Mouse (Mus musculus): ENCODE results near the gene Dgkd. TPM values are rescaled to one million over a fixed set of nuclear protein-coding genes. Genes with fewer than 3 reads are reported as not detected.
A peak's percentile ranks its signal among the peaks of the same experiment; 100 is the strongest.

Dgkd gene
- polyA plus RNA-seq, 1 experiment from 2014 or later = 37.8 TPM

DNA sequence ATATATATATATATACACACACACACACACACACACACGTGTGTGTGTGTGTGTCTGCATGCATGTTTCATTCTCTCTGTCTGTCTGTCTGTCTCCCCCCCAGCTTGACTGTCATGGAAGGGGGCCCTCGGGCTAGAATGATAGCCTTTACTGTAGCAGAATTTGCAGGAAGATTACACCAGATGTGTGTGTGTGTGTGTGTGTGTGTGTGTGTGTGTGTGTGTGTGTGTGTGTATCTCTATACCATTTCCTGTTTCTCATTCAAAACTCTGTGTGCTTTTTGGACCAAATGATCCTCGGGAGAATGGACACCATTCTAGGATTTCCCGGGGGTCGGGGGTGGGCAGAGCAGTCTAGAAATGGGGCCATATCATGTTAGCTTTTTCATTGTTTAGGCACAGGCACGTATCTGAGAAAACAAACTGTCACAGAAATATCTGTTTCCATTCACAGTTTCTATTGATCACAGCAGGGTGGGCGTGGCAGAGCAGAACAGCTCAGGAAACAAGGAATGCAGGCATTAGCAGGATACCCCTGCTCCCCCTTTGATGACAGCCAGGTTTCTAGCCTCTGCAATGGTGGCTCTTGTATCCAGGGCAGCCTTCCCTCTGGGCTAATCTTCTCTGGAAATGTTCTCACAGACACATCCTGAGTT lies 24.0 kb upstream of the Dgkd start:
- H3K4me1 ChIP-seq = peaks cover 12% of the 10 kb centered on the region
- no peak for DNase-seq (ENCODE audit: low spot score)
- no peaks in the 10 kb centered on the region for H3K9me3 ChIP-seq (replicated peaks)
- H3K27me3 ChIP-seq (ENCODE audit: low read depth, poor library complexity, severe bottlenecking) = no peaks in the 10 kb centered on the region
- H3K36me3 ChIP-seq = no peaks in the 10 kb centered on the region
- no peak overlapping the region for H3K4me3 ChIP-seq
- 47% methylated on average over 7 of the region's 7 CpGs for WGBS
- H3K27ac ChIP-seq (replicated peaks) = no peak overlapping the region; the same call in 1 of the 2 replicates

DNA sequence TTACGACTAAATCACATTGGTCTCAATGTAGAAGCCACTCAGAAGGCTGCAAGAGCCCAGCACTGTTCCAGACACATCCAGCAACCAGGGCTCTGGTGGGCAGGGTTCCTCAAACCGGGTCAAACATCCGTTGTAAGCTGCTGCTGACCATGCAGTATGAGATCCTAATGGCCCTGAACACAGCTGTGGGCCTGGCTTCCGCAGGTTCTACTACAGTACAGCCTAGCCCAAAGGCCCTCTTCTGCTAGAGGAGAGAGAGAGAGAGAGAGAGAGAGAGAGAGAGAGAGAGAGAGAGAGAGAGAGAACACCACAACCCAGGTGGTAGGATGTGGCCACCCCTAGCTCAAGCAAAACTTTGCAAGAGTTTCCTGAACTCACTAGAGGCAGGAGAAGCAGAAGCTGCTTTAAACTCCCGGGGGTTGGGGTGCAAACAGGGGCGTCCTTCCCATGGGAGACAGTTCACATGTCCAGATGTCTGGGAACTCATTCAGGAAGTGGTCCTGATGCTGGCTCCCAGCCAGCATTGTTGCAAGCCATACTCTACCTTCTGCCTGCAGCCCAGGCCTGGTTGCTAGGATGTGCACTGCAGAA lies 23.4 kb upstream of the Dgkd start:
- Histone ChIP-seq H3K27me3 (ENCODE audit: low read depth, poor library complexity, severe bottlenecking) (no peaks in the 10 kb centered on the region), H3K27ac (replicated peaks) (peak overlapping the region; percentile 28; the same call in 1 of the 2 replicates), H3K4me1 (peaks cover 12% of the 10 kb centered on the region), H3K9me3 (replicated peaks) (no peaks in the 10 kb centered on the region), H3K4me3 (no peak overlapping the region), H3K36me3 (no peaks in the 10 kb centered on the region)
- DNase-seq (ENCODE audit: low spot score) = no peak
- 59% methylated on average over 6 of the region's 6 CpGs for WGBS

DNA sequence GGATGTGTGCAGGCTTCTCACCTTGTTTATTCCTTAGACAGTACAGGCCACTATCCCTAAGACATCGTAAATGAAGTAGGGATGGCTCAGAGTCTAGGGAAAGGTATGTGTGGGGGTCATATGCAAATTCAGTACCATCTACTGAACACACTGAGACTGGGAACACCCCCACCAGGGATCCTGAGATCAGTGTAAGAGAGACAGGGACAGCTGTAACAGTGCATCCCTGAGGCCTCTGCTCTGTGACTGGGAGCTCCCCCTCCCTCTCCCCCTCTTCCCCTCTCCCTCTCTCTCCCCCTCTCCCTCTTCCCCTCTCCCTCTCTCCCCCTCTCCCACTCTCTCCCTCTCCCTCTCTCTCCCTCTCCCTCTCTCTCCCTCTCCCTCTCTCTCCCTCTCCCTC lies 16.6 kb upstream of the Dgkd start:
- whole genome bisulfite sequencing = 68% methylated on average over 1 of the region's 1 CpGs

DNA sequence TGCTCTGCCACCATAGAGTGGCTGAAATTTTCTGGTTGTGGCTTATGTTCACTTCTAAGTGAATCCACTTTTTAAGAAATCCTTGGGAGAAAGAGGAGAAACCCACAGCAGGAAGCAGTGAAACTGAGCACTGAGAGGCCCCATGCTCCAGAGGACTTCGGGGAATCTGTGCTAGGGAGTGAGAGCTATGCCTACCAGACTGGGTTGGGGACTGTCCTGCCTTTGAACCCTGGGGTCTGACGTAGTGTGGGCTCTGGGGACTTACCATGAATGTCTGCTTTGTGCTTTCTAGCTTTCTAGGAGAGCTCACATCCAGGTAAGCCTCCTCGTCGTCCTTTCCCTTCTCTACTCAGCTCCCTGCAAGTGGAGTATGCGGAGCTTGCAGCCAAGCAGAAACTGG lies 16.1 kb upstream of the Dgkd start:
- Histone ChIP-seq H3K27me3 (ENCODE audit: low read depth, poor library complexity, severe bottlenecking) (no peaks in the 10 kb centered on the region), H3K4me3 (no peak overlapping the region), H3K9me3 (replicated peaks) (no peaks in the 10 kb centered on the region), H3K4me1 (no peaks in the 10 kb centered on the region), H3K27ac (replicated peaks) (no peak overlapping the region), H3K36me3 (no peaks in the 10 kb centered on the region)
- no peak for DNase-seq (ENCODE audit: low spot score)
- 48% methylated on average over 5 of the region's 5 CpGs for WGBS

More for the DNA sequence above, 16.6 kb upstream of the Dgkd start:
- H3K4me3 ChIP-seq = no peak overlapping the region
- no peak overlapping the region for H3K27ac ChIP-seq (replicated peaks)
- no peaks in the 10 kb centered on the region for H3K27me3 ChIP-seq (ENCODE audit: low read depth, poor library complexity, severe bottlenecking)
- no peaks in the 10 kb centered on the region for H3K4me1 ChIP-seq
- H3K9me3 ChIP-seq (replicated peaks) = no peaks in the 10 kb centered on the region
- no peaks in the 10 kb centered on the region for H3K36me3 ChIP-seq
- DNase-seq (ENCODE audit: low spot score) = no peak

DNA sequence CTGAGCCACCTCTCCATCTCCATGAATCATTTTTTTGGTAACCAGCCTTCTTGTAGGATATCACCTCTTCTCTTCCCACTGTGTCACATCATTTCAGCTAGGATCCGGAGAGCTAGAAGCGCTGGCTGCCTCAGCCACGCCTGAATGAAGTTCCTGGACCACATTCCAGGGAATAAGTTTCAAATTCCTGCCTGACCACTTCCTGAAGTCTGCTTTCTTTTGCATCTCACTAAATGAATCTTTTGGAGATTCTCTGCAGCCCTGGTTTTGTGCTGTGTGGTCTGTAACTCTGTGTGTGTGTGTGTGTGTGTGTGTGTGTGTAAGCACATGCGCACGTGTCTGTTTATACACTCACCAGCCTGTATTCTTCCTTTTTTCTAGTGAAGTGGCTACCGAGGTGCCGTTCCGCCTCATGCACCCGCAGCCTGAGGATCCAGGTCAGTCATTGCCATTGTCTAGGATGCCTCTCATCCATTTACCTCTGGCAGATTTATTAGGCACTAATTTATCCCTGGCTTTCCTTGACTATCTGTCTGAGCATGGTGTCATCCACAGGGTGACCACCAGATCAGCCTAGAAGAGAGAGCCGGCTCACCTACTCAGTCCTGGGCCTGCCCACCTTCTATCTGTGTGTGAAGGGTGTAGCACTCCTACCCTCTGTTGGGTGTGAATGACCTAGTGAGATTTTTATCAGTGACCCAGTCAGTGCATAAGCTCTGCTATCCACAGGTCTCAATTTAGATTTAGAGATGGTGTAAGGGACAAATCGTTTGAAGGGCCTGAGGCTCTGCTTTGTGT lies 12.5 kb upstream of the Dgkd start:
- no peak overlapping the region for H3K4me3 ChIP-seq
- no peaks in the 10 kb centered on the region for H3K4me1 ChIP-seq
- WGBS = 85% methylated on average over 11 of the region's 11 CpGs
- H3K36me3 ChIP-seq = no peaks in the 10 kb centered on the region
- no peak overlapping the region for H3K27ac ChIP-seq (replicated peaks)
- H3K27me3 ChIP-seq (ENCODE audit: low read depth, poor library complexity, severe bottlenecking) = no peaks in the 10 kb centered on the region
- H3K9me3 ChIP-seq (replicated peaks) = no peaks in the 10 kb centered on the region
- no peak for DNase-seq (ENCODE audit: low spot score)

DNA sequence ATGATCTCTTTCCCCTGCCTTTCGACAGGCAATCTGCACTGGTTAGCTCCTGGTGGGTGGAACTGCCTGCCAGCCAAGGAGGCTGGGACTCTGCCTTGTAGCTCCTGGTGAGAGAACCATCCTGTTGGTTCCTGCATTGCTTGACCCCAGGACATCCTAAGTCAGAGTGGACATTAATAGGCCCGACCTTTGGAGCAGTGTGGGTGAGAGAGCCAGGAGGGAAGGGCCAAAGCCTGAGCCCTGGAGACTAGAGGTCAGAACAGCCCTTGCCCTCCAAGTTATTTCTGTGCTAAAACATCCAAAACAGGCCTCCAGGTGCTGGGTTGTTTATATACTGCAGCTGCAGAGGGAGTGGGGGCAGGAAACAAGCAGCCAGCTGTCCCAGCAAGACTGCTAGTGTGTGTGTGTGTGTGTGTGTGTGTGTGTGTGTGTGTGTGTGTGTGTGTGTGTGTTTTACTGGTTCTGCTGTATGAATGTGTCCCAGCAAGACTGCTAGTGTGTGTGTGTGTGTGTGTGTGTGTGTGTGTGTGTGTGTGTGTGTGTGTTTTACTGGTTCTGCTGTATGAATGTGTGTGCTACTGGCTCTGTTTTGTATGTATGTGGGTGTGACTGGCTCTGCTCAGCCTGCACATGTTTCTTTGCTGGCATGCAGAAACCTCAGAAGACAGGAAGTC lies 6.1 kb upstream of the Dgkd start:
- H3K4me1 ChIP-seq = peaks cover 8% of the 10 kb centered on the region; the same call in 1 of the 2 replicates
- no peaks in the 10 kb centered on the region for H3K9me3 ChIP-seq (replicated peaks)
- no peaks in the 10 kb centered on the region for H3K36me3 ChIP-seq
- DNase-seq (ENCODE audit: low spot score) = no peak
- 64% methylated on average over 2 of the region's 2 CpGs for WGBS
- no peak overlapping the region for H3K27ac ChIP-seq (replicated peaks)
- peaks cover 6% of the 10 kb centered on the region; the same call in 1 of the 2 replicates for H3K27me3 ChIP-seq (ENCODE audit: low read depth, poor library complexity, severe bottlenecking)
- H3K4me3 ChIP-seq = no peak overlapping the region

DNA sequence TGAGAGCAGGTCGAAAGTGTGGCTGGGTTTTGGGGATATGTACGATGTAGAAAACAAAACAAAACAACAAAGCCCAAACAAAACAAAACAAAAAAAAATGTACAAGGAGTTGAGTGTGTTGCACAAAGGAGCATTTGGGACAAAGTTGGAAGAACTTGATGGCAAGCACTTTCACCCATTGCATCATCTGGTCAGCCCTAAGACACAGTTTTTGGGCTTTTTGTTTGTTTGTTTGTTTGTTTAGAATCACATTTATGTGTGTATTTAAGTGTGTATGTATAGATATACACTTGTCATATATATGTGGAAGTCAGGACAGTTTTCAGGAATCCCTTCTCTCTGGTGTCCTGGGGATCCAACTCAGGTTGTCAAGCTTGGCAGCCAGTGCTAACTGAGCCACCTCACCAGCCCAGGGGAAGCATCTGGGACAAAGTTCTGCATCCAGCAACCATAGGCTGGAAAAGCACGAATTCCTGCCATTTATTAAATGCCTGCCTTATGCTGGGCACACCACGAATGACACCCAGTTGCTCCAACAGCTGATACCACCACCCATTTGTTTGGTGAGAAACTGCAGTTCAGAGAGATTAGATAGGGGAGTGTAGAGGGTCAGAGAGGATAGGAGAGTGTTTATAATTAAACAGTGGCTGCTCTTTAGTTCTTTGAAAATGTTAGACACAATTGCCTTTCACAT lies 5.5 kb upstream of the Dgkd start:
- H3K36me3 ChIP-seq = no peaks in the 10 kb centered on the region
- 69% methylated on average over 4 of the region's 4 CpGs for WGBS

DNA sequence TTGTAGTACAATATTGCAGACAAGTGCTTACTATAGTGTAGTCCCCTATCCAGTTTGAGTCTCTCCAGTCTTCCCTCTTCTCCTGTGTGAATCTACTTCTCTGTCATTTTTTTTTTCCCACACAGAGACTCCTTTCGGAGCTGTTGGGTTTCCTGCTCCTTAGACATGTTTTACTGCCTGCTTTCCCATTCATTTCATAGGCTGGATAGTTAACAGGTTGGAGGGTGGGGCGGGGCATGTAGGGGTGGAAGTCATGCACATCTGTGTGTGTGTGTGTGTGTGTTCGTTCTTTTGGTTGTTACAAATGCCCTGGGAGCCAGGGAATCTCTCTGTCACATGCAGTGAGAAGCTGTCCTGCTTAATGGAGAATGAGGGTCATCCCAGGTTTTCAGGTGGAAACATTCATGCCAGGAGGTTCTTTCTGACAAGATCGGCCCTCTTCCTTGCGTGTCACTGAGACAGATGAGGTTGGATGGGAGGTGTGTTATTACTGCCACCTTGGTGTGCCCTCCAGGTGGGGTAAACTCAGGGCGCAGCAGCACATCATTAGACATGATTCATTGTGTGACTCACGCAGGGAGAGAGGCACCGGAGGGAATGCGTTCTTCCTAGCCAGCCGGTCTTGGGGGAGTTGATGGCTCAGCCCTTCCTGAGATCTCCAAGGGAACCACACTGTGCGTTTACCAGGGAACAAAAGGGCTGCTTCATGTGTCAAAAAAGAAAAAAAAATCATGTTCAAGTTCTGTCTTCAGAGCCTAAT lies 4.7 kb upstream of the Dgkd start:
- Histone ChIP-seq H3K27ac (replicated peaks) (no peak overlapping the region), H3K4me3 (no peak overlapping the region), H3K4me1 (peaks cover 18% of the 10 kb centered on the region), H3K36me3 (no peaks in the 10 kb centered on the region), H3K9me3 (replicated peaks) (no peaks in the 10 kb centered on the region), H3K27me3 (ENCODE audit: low read depth, poor library complexity, severe bottlenecking) (peaks cover 10% of the 10 kb centered on the region; the same call in 1 of the 2 replicates)
- no peak for DNase-seq (ENCODE audit: low spot score)
- 75% methylated on average over 11 of the region's 11 CpGs for WGBS

More for the DNA sequence above, 5.5 kb upstream of the Dgkd start:
- Histone ChIP-seq H3K27ac (replicated peaks) (no peak overlapping the region), H3K4me3 (no peak overlapping the region), H3K9me3 (replicated peaks) (no peaks in the 10 kb centered on the region), H3K4me1 (peaks cover 14% of the 10 kb centered on the region), H3K27me3 (ENCODE audit: low read depth, poor library complexity, severe bottlenecking) (peaks cover 10% of the 10 kb centered on the region; the same call in 1 of the 2 replicates)
- no peak for DNase-seq (ENCODE audit: low spot score)

DNA sequence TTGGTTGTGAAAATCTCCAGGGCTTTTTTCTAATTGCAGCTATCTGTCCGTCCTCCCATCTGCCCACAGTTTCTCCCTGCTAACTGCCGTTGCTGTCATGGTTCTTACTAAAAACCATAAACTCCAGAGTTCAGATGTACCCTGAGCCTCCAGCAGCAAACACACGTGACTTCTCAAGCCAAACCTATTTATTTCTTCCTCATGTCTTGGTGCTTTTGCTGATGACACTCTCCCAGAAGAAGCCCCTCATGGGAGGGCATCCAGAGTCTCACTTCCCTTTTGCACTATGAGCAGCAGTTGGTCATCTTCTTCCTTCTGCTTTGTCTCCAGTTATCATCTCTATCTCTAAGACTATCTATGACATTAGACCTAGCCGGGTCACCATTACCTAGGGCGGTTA lies 3.8 kb upstream of the Dgkd start:
- 80% methylated on average over 5 of the region's 5 CpGs for WGBS
- peaks cover 10% of the 10 kb centered on the region; the same call in 1 of the 2 replicates for H3K27me3 ChIP-seq (ENCODE audit: low read depth, poor library complexity, severe bottlenecking)
- H3K27ac ChIP-seq (replicated peaks) = no peak overlapping the region
- DNase-seq (ENCODE audit: low spot score) = no peak
- H3K4me1 ChIP-seq = peaks cover 23% of the 10 kb centered on the region
- no peaks in the 10 kb centered on the region for H3K36me3 ChIP-seq
- no peak overlapping the region for H3K4me3 ChIP-seq
- no peaks in the 10 kb centered on the region for H3K9me3 ChIP-seq (replicated peaks)

DNA sequence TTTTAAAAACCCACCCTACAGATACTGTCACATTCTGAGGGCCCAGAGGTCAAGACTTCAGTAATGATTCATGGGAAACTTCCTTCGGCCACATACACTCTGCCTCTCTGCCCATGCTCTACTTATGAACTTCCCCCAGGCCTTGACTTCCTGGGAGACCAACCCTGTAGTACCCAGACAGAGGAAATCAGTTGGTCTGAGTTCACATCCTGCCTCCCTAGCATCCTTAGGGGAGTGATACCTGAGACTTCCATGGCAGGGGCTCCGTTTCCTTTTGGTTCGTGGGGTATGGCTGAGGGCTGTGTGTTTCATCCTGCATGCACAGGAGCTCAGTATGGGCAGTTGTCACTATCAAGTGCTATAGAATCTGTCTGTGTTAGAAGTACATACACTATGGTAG lies 1.7 kb upstream of the Dgkd start:
- H3K27ac ChIP-seq (replicated peaks) = no peak overlapping the region
- peaks cover 37% of the 10 kb centered on the region for H3K4me1 ChIP-seq
- no peak overlapping the region for H3K4me3 ChIP-seq
- H3K27me3 ChIP-seq (ENCODE audit: low read depth, poor library complexity, severe bottlenecking) = peaks cover 10% of the 10 kb centered on the region; the same call in 1 of the 2 replicates
- 88% methylated on average over 3 of the region's 3 CpGs for WGBS
- no peak for DNase-seq (ENCODE audit: low spot score)
- no peaks in the 10 kb centered on the region for H3K36me3 ChIP-seq
- H3K9me3 ChIP-seq (replicated peaks) = no peaks in the 10 kb centered on the region

DNA sequence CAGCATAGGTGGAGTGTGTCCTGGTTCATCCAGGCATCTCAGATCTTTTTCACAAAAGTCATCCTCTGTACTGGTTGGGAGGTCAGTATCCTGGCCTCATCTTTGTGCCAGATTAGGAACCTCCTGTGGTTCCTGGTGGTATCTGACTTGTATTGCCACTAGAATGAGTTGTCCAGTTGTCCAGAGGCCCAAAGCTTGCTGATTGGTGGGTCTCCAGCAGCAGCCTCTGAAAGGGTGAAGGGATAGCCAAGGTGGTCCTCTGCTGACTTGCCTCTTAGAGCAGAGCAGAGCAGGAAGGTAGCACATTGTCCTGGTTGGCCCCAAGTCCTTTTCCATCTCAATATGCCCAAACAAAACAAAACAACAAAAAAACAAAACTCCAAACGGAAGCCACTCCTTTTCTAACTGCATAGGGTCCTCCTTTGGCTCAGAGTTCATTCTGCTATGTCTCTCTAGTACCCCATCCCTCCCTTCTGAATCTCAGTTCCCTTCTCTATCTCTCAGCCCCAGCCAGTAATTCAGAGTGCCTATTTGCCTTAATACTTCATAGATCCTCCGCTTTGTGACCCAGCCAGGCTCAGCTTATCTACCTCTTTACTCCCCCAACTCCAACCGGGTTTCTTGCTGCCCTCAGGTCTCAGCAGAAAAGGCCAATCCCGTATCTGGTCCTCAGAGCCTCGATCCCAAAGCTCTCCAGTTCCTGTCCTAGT lies 851 bp upstream of the Dgkd start:
- peaks cover 10% of the 10 kb centered on the region; the same call in 1 of the 2 replicates for H3K27me3 ChIP-seq (ENCODE audit: low read depth, poor library complexity, severe bottlenecking)
- peaks cover 33% of the 10 kb centered on the region for H3K4me1 ChIP-seq
- H3K4me3 ChIP-seq = peak overlapping the region; percentile 98; the same call in 1 of the 2 replicates
- WGBS = 52% methylated on average over 5 of the region's 5 CpGs
- H3K9me3 ChIP-seq (replicated peaks) = no peaks in the 10 kb centered on the region
- no peaks in the 10 kb centered on the region for H3K36me3 ChIP-seq
- peak overlapping the region; percentile 94 for H3K27ac ChIP-seq (replicated peaks)
- DNase-seq (ENCODE audit: low spot score) = no peak

All from midbrain, embryonic 10.5 days (tissue).